Mouse (Mus musculus): ENCODE results near the gene Vmn1r196. TPM values are rescaled to one million over a fixed set of nuclear protein-coding genes. Genes with fewer than 3 reads are reported as not detected.

Vmn1r196 gene
- not detected for polyA plus RNA-seq (2014; fragmentation: Illumina TruSeq; extraction: RNeasy Lipid Tissue Mini Kit (QIAGEN cat#74804))

GRCm38 (mm10) chr13:22289620-22290019 lies at the start of gene Vmn1r196:
Vmn1r196 (plus strand) TSS chr13:22289920.

GRCm38 (mm10) chr13:22243915-22244314 lies 45.8 kb upstream of the Vmn1r196 start, which contains the start of gene Vmn1r194:
Vmn1r194 (plus strand) TSS chr13:22244215.

GRCm38 (mm10) chr13:22270222-22270621 lies 19.5 kb upstream of the Vmn1r196 start, which contains the start of gene Vmn1r195:
Vmn1r195 (plus strand) TSS chr13:22270522.

GRCm38 (mm10) chr13:22324289-22324688 lies 34.6 kb downstream of the Vmn1r196 start, which contains the start of gene Vmn1r197:
Vmn1r197 (plus strand) TSS chr13:22324589.

Other genes starting within 250 kb of the Vmn1r196 start
- gene Hist1h4i, start 248.6 kb upstream of the Vmn1r196 start, polyA plus RNA-seq (2014; fragmentation: Illumina TruSeq; extraction: RNeasy Lipid Tissue Mini Kit (QIAGEN cat#74804)) = 1.00 TPM
- gene Hist1h2ag, start 247.0 kb upstream of the Vmn1r196 start, polyA plus RNA-seq (2014; fragmentation: Illumina TruSeq; extraction: RNeasy Lipid Tissue Mini Kit (QIAGEN cat#74804)) = not detected
- gene Hist1h2bj, start 246.7 kb upstream of the Vmn1r196 start, polyA plus RNA-seq (2014; fragmentation: Illumina TruSeq; extraction: RNeasy Lipid Tissue Mini Kit (QIAGEN cat#74804)) = not detected
- not detected for gene Vmn1r188, start 205.5 kb upstream of the Vmn1r196 start, polyA plus RNA-seq (2014; fragmentation: Illumina TruSeq; extraction: RNeasy Lipid Tissue Mini Kit (QIAGEN cat#74804))
- not detected for gene Vmn1r189, start 184.1 kb upstream of the Vmn1r196 start, polyA plus RNA-seq (2014; fragmentation: Illumina TruSeq; extraction: RNeasy Lipid Tissue Mini Kit (QIAGEN cat#74804))
- not detected for gene Vmn1r191, start 106.0 kb upstream of the Vmn1r196 start, polyA plus RNA-seq (2014; fragmentation: Illumina TruSeq; extraction: RNeasy Lipid Tissue Mini Kit (QIAGEN cat#74804))
- gene Vmn1r192, start 98.8 kb upstream of the Vmn1r196 start, polyA plus RNA-seq (2014; fragmentation: Illumina TruSeq; extraction: RNeasy Lipid Tissue Mini Kit (QIAGEN cat#74804)) = not detected
- gene Vmn1r193, start 66.8 kb upstream of the Vmn1r196 start, polyA plus RNA-seq (2014; fragmentation: Illumina TruSeq; extraction: RNeasy Lipid Tissue Mini Kit (QIAGEN cat#74804)) = not detected
- gene Vmn1r194, start 45.7 kb upstream of the Vmn1r196 start, polyA plus RNA-seq (2014; fragmentation: Illumina TruSeq; extraction: RNeasy Lipid Tissue Mini Kit (QIAGEN cat#74804)) = not detected
- not detected for gene Vmn1r195, start 19.4 kb upstream of the Vmn1r196 start, polyA plus RNA-seq (2014; fragmentation: Illumina TruSeq; extraction: RNeasy Lipid Tissue Mini Kit (QIAGEN cat#74804))
- gene Vmn1r197, start 34.7 kb downstream of the Vmn1r196 start, polyA plus RNA-seq (2014; fragmentation: Illumina TruSeq; extraction: RNeasy Lipid Tissue Mini Kit (QIAGEN cat#74804)) = not detected
- not detected for gene Vmn1r198, start 60.4 kb downstream of the Vmn1r196 start, polyA plus RNA-seq (2014; fragmentation: Illumina TruSeq; extraction: RNeasy Lipid Tissue Mini Kit (QIAGEN cat#74804))
- gene Vmn1r199, start 89.9 kb downstream of the Vmn1r196 start, polyA plus RNA-seq (2014; fragmentation: Illumina TruSeq; extraction: RNeasy Lipid Tissue Mini Kit (QIAGEN cat#74804)) = not detected
- gene Vmn1r200, start 100.5 kb downstream of the Vmn1r196 start, polyA plus RNA-seq (2014; fragmentation: Illumina TruSeq; extraction: RNeasy Lipid Tissue Mini Kit (QIAGEN cat#74804)) = not detected
- gene Vmn1r201, start 182.0 kb downstream of the Vmn1r196 start, polyA plus RNA-seq (2014; fragmentation: Illumina TruSeq; extraction: RNeasy Lipid Tissue Mini Kit (QIAGEN cat#74804)) = not detected
- not detected for gene Vmn1r202, start 215.5 kb downstream of the Vmn1r196 start, polyA plus RNA-seq (2014; fragmentation: Illumina TruSeq; extraction: RNeasy Lipid Tissue Mini Kit (QIAGEN cat#74804))
- not detected for gene Vmn1r203, start 228.2 kb downstream of the Vmn1r196 start, polyA plus RNA-seq (2014; fragmentation: Illumina TruSeq; extraction: RNeasy Lipid Tissue Mini Kit (QIAGEN cat#74804))

Data from ovary, adult 10 weeks (tissue).